Mouse (Mus musculus): ENCODE data around the gene Ints4.

Ints4 gene

GRCm38 (mm10) chr7:97536571-97536970 is 55.8 kb downstream of the Ints4 start:
- no peak for DNase-seq (ENCODE audit: low read depth in 1 of 2, low spot score in 2 of 2)

GRCm38 (mm10) chr7:97546462-97546861 is 65.7 kb downstream of the Ints4 start:
- no peak for DNase-seq (ENCODE audit: low read depth in 1 of 2, low spot score in 2 of 2)

- no peak for DNase-seq (ENCODE audit: low read depth in 1 of 2, low spot score in 2 of 2)
Observed at GRCm38 (mm10) chr7:97549301-97549700, 68.5 kb downstream of the Ints4 start.

- DNase-seq (ENCODE audit: low read depth in 1 of 2, low spot score in 2 of 2): no peak
Observed at GRCm38 (mm10) chr7:97550673-97551072, 69.9 kb downstream of the Ints4 start.

- no peak for DNase-seq (ENCODE audit: low read depth in 1 of 2, low spot score in 2 of 2)
Observed at GRCm38 (mm10) chr7:97563576-97563975, 82.8 kb downstream of the Ints4 start.

GRCm38 (mm10) chr7:97569372-97569771 is 88.6 kb downstream of the Ints4 start:
- no peak for DNase-seq (ENCODE audit: low read depth in 1 of 2, low spot score in 2 of 2)

- DNase-seq (ENCODE audit: low read depth in 1 of 2, low spot score in 2 of 2): no peak
Observed at GRCm38 (mm10) chr7:97570389-97570788, 89.6 kb downstream of the Ints4 start.

GRCm38 (mm10) chr7:97578361-97579066 is 97.8 kb downstream of the Ints4 start:
- DNase-seq (ENCODE audit: low read depth in 1 of 2, low spot score in 2 of 2): no peak

- DNase-seq (ENCODE audit: low read depth in 1 of 2, low spot score in 2 of 2): peak; percentile 75 to 85
Observed at GRCm38 (mm10) chr7:97579067-97579975, 98.6 kb downstream of the Ints4 start, which contains the start of the genes Aamdc and Rsf1. Aamdc (minus strand) TSS chr7:97579497. Rsf1 (plus strand) TSS chr7:97579889.

- peak in 1 of 2 experiments; percentile 18 for DNase-seq (ENCODE audit: low read depth in 1 of 2, low spot score in 2 of 2)
Observed at GRCm38 (mm10) chr7:97579976-97580842, 99.5 kb downstream of the Ints4 start.

GRCm38 (mm10) chr7:97580843-97581214 is 100.1 kb downstream of the Ints4 start:
- DNase-seq (ENCODE audit: low read depth in 1 of 2, low spot score in 2 of 2): peak; percentile 58 to 70

GRCm38 (mm10) chr7:97588506-97588905 is 107.8 kb downstream of the Ints4 start:
- no peak for DNase-seq (ENCODE audit: low read depth in 1 of 2, low spot score in 2 of 2)

- no peak for DNase-seq (ENCODE audit: low read depth in 1 of 2, low spot score in 2 of 2)
Observed at GRCm38 (mm10) chr7:97590488-97590887, 109.7 kb downstream of the Ints4 start.

All from monocyte, adult 2 months (primary cell).